Comparison of ENCODE assay signal across 26 mouse cellular contexts in the genomic region with DNA sequence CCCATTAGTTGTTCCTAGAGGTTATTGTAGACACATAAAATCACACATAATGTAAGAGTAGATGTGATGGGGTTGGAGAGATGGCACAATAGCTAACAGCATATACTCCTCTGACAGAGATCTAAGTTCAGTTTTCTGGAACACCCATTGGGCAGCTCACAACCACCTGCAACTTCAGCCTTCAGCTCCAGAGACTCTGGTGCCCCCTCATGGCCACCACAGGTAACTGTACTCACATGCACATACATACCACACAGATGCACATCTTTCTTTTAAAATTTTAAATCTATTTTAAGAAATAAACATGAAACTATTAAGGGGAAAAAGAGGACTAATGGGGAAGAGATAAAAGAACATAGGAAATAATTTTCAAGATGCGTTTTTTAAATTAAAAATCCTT.
A peak's percentile ranks its signal among the peaks of the same experiment; 100 is the strongest.
DNase-seq lines count a peak whose midpoint lies in the region; ATAC-seq and TF ChIP-seq lines count a peak whose summit lies in the region.
"Had no signal": no experiment of that assay in that cellular context is flagged by ENCODE, and none has a peak within 500 bp of the region (broad histone marks: within the 10 kb centered on the region; RNA-seq: fewer than 3 reads in every experiment).

No protein-coding gene starts in this region.

- no peaks in the 10 kb centered on the region for H3K9me3 ChIP-seq in kidney, postnatal 0 days (replicated peaks; ENCODE audit: low read length)
- no peaks in the 10 kb centered on the region for H3K9me3 ChIP-seq in midbrain, postnatal 0 days (ENCODE audit: low read length)
- H3K9me3 ChIP-seq in midbrain, embryonic 15.5 days = no peaks in the 10 kb centered on the region
- 0 out of 2 replicates have a peak, but pooled peaks cover 4% of the 10 kb centered on the region for H3K9me3 ChIP-seq in hindbrain, embryonic 10.5 days
- H3K9me3 ChIP-seq: embryonic facial prominence, embryonic 13.5 days; forebrain, embryonic 10.5 days; forebrain, embryonic 15.5 days; heart, embryonic 10.5 days; heart, embryonic 15.5 days; hindbrain, embryonic 13.5 days; liver, embryonic 13.5 days; lung, embryonic 15.5 days; midbrain, embryonic 12.5 days had no signal

- H3K4me3 ChIP-seq in kidney, postnatal 0 days (replicated peaks; ENCODE audit: low read depth, low read length) = no peak overlapping the region
- no peak overlapping the region for H3K4me3 ChIP-seq in midbrain, postnatal 0 days (ENCODE audit: low read depth, low read length)
- H3K4me3 ChIP-seq in midbrain, embryonic 15.5 days = no peak overlapping the region
- no peak overlapping the region for H3K4me3 ChIP-seq in hindbrain, embryonic 10.5 days
- H3K4me3 ChIP-seq: embryonic facial prominence, embryonic 13.5 days; forebrain, embryonic 10.5 days; forebrain, embryonic 15.5 days; heart, embryonic 10.5 days; heart, embryonic 15.5 days; hindbrain, embryonic 13.5 days; left cerebral cortex, adult 2 months; limb, embryonic 13.5 days; liver, embryonic 13.5 days; lung, embryonic 15.5 days; midbrain, embryonic 12.5 days had no signal

- no peak overlapping the region for H3K4me2 ChIP-seq in kidney, postnatal 0 days (ENCODE audit: low read length)
- no peak overlapping the region for H3K4me2 ChIP-seq in midbrain, postnatal 0 days (ENCODE audit: low read depth, low read length, poor library complexity, severe bottlenecking)
- no peak overlapping the region for H3K4me2 ChIP-seq in midbrain, embryonic 15.5 days
- H3K4me2 ChIP-seq: embryonic facial prominence, embryonic 13.5 days; forebrain, embryonic 15.5 days; heart, embryonic 15.5 days; hindbrain, embryonic 13.5 days; limb, embryonic 13.5 days; liver, embryonic 13.5 days; lung, embryonic 15.5 days; midbrain, embryonic 12.5 days had no signal

- H3K27me3 ChIP-seq in kidney, postnatal 0 days (ENCODE audit: insufficient read depth, low read length) = no peaks in the 10 kb centered on the region
- no peaks in the 10 kb centered on the region for H3K27me3 ChIP-seq in midbrain, postnatal 0 days (ENCODE audit: insufficient read depth, low read length)
- H3K27me3 ChIP-seq in midbrain, embryonic 15.5 days (replicated peaks) = no peaks in the 10 kb centered on the region
- H3K27me3 ChIP-seq in hindbrain, embryonic 10.5 days (ENCODE audit: insufficient read depth, poor library complexity, severe bottlenecking) = no peaks in the 10 kb centered on the region
- H3K27me3 ChIP-seq: embryonic facial prominence, embryonic 13.5 days; forebrain, embryonic 15.5 days; heart, embryonic 15.5 days; hindbrain, embryonic 13.5 days; limb, embryonic 13.5 days; liver, embryonic 13.5 days; lung, embryonic 15.5 days; midbrain, embryonic 12.5 days had no signal

- H3K36me3 ChIP-seq in kidney, postnatal 0 days (ENCODE audit: insufficient read depth, low read length) = no peaks in the 10 kb centered on the region
- H3K36me3 ChIP-seq in midbrain, postnatal 0 days (ENCODE audit: insufficient read depth, low read length) = no peaks in the 10 kb centered on the region
- no peaks in the 10 kb centered on the region for H3K36me3 ChIP-seq in midbrain, embryonic 15.5 days (replicated peaks)
- no peaks in the 10 kb centered on the region for H3K36me3 ChIP-seq in hindbrain, embryonic 10.5 days
- H3K36me3 ChIP-seq: embryonic facial prominence, embryonic 13.5 days; forebrain, embryonic 10.5 days; forebrain, embryonic 15.5 days; heart, embryonic 10.5 days; heart, embryonic 15.5 days; hindbrain, embryonic 13.5 days; limb, embryonic 13.5 days; liver, embryonic 13.5 days; lung, embryonic 15.5 days; midbrain, embryonic 12.5 days had no signal

- WGBS in kidney, postnatal 0 days = 88% methylated on average over 1 of the region's 1 CpGs
- 95% methylated on average over 1 of the region's 1 CpGs for WGBS in midbrain, postnatal 0 days
- WGBS in midbrain, embryonic 15.5 days = 94% methylated on average over 1 of the region's 1 CpGs
- WGBS in hindbrain, embryonic 10.5 days = 93% methylated on average over 1 of the region's 1 CpGs

- H3K4me1 ChIP-seq in kidney, postnatal 0 days (replicated peaks; ENCODE audit: insufficient read depth, low read length) = no peaks in the 10 kb centered on the region
- no peaks in the 10 kb centered on the region for H3K4me1 ChIP-seq in midbrain, postnatal 0 days (ENCODE audit: insufficient read depth, low read length)
- H3K4me1 ChIP-seq in midbrain, embryonic 15.5 days = peaks cover 3% of the 10 kb centered on the region; the same call in 1 of the 2 replicates
- H3K4me1 ChIP-seq in hindbrain, embryonic 10.5 days (replicated peaks) = no peaks in the 10 kb centered on the region
- H3K4me1 ChIP-seq: embryonic facial prominence, embryonic 13.5 days; forebrain, embryonic 10.5 days; forebrain, embryonic 15.5 days; heart, embryonic 10.5 days; heart, embryonic 15.5 days; hindbrain, embryonic 13.5 days; limb, embryonic 13.5 days; liver, embryonic 13.5 days; lung, embryonic 15.5 days; midbrain, embryonic 12.5 days had no signal

- TF ChIP-seq CTCF in kidney, postnatal 0 days (IDR thresholded peaks at IDR 0.05; ENCODE audit: low read depth) = 0 out of 2 replicates have a peak, but pooled peaks have one; percentile 11
- TF ChIP-seq CTCF in midbrain, postnatal 0 days (IDR thresholded peaks at IDR 0.05) = peak; percentile 30; the same call in 1 of the 2 replicates

- no peak overlapping the region for H3K9ac ChIP-seq in kidney, postnatal 0 days (ENCODE audit: low read depth, low read length)
- no peak overlapping the region for H3K9ac ChIP-seq in midbrain, postnatal 0 days (replicated peaks; ENCODE audit: low read length, poor library complexity, severe bottlenecking)
- no peak overlapping the region for H3K9ac ChIP-seq in midbrain, embryonic 15.5 days
- H3K9ac ChIP-seq: embryonic facial prominence, embryonic 13.5 days; forebrain, embryonic 15.5 days; heart, embryonic 15.5 days; hindbrain, embryonic 13.5 days; limb, embryonic 13.5 days; liver, embryonic 13.5 days; lung, embryonic 15.5 days; midbrain, embryonic 12.5 days had no signal

- no peak overlapping the region for H3K27ac ChIP-seq in kidney, postnatal 0 days
- H3K27ac ChIP-seq in midbrain, postnatal 0 days (ENCODE audit: low read depth, low read length) = no peak overlapping the region
- no peak overlapping the region for H3K27ac ChIP-seq in midbrain, embryonic 15.5 days
- no peak overlapping the region for H3K27ac ChIP-seq in hindbrain, embryonic 10.5 days
- H3K27ac ChIP-seq: embryonic facial prominence, embryonic 13.5 days; forebrain, embryonic 10.5 days; forebrain, embryonic 15.5 days; heart, embryonic 10.5 days; heart, embryonic 15.5 days; hindbrain, embryonic 13.5 days; left cerebral cortex, adult 2 months; limb, embryonic 13.5 days; liver, embryonic 13.5 days; lung, embryonic 15.5 days had no signal

- ATAC-seq in kidney, postnatal 0 days (replicated peaks; ENCODE audit: low FRiP score, low read depth) = no peak
- ATAC-seq in midbrain, postnatal 0 days (ENCODE audit: low FRiP score) = no peak
- no peak for ATAC-seq in midbrain, embryonic 15.5 days (replicated peaks)
- ATAC-seq: forebrain, embryonic 15.5 days; intestine, embryonic 16.5 days had no signal

- DNase-seq in kidney, postnatal 0 days (ENCODE audit: low spot score) = no peak
- DNase-seq in kidney, adult 11 months = no peak
- no peak for DNase-seq in midbrain, postnatal 0 days (ENCODE audit: low spot score)
- DNase-seq in R1 (ENCODE audit: low read depth, low spot score) = peak; percentile 51
- no peak for DNase-seq in adrenal gland, adult 2 months
- DNase-seq in hindbrain, embryonic 10.5 days (ENCODE audit: low spot score) = no peak
- DNase-seq: adrenal gland, postnatal 25 days; cerebellum, adult 18-20 months; cerebellum, postnatal 10 days; kidney, adult 9 months; kidney, postnatal 14 days; liver, embryonic 13.5 days; lung, postnatal 36 days; thymus, postnatal 36 days had no signal
